Mouse (Mus musculus) limb, embryonic 14.5 days (tissue): Measurements from ENCODE around the gene Pde9a. TPM values are rescaled to one million over a fixed set of nuclear protein-coding genes. Genes with fewer than 3 reads are reported as not detected.
A peak's percentile ranks its signal among the peaks of the same experiment; 100 is the strongest.

Experiments
- ATAC-seq: fragments of 200-750 bp; cut with Nextera tagmentation; 2 replicates; pipeline ENCODE4 v1.8.0; 2017; ENCODE audit warnings: low read depth, moderate number of reproducible peaks, moderate TSS enrichment; ENCODE audit not compliant: low FRiP score
- DNase-seq: peaks from one replicate; pipeline ENCODE4 v3.0.0-alpha.2; 2015; ENCODE audit warnings: low spot score
- H3K27ac ChIP-seq: fragments of 300-500 bp; sonication (generic); replicated peaks from 2 replicates; pipeline ENCODE4 v1.5.1; 2014; ENCODE audit warnings: low read depth, mild to moderate bottlenecking, low read length, moderate library complexity, mixed read lengths
- H3K27me3 ChIP-seq: fragments of 300-500 bp; sonication (generic); 2 replicates; pipeline ENCODE4 v1.6.1; 2014; ENCODE audit warnings: low read length, mixed read lengths; ENCODE audit not compliant: control insufficient read depth, insufficient read depth
- H3K36me3 ChIP-seq: fragments of 300-500 bp; sonication (generic); 2 replicates; pipeline ENCODE4 v1.6.1; 2014; ENCODE audit warnings: mild to moderate bottlenecking, low read length, moderate library complexity, mixed read lengths; ENCODE audit not compliant: control insufficient read depth, insufficient read depth
- H3K4me1 ChIP-seq: fragments of 300-500 bp; sonication (generic); 2 replicates; pipeline ENCODE4 v1.6.1; 2014; ENCODE audit warnings: antibody characterized with exemption, low read length, mixed read lengths; ENCODE audit not compliant: control insufficient read depth, insufficient read depth
- H3K4me2 ChIP-seq: fragments of 300-500 bp; sonication (generic); replicated peaks from 2 replicates; pipeline ENCODE4 v1.6.1; 2014; ENCODE audit warnings: low read depth, mild to moderate bottlenecking, low read length, moderate library complexity; ENCODE audit not compliant: severe bottlenecking
- H3K4me3 ChIP-seq: fragments of 300-500 bp; sonication (generic); replicated peaks from 2 replicates; pipeline ENCODE4 v1.5.1; 2014; ENCODE audit warnings: low read length
- H3K9ac ChIP-seq: fragments of 300-500 bp; sonication (generic); 2 replicates; pipeline ENCODE4 v1.6.1; 2014; ENCODE audit warnings: mild to moderate bottlenecking, low read depth, low read length, moderate library complexity; ENCODE audit not compliant: severe bottlenecking
- H3K9me3 ChIP-seq: fragments of 300-500 bp; sonication (generic); 2 replicates; pipeline ENCODE4 v1.6.1; 2016; ENCODE audit warnings: low read length; ENCODE audit not compliant: control insufficient read depth
- POLR2A ChIP-seq: fragments of 200-500 bp; IDR thresholded peaks from 2 replicates; pipeline ENCODE4 v1.8.0; 2012; ENCODE audit warnings: inconsistent platforms, mild to moderate bottlenecking, moderate library complexity, borderline replicate concordance; ENCODE audit not compliant: insufficient read depth, insufficient read length; ENCODE audit errors: extremely low read depth
- WGBS: fragments of 180-500 bp; shearing (Covaris S2); extraction: QIAGEN DNeasy Blood & Tissue Kit; methylation state at CpG from one replicate; pipeline ENCODE4 v1.1.7; 2014; 5-methylcytosine and 5-hydroxymethylcytosine counted together
- polyA plus RNA-seq, 2 experiments: library from polyadenylated mRNA; depleted of rRNA in 1 of 2; stranded (reverse) in 1 of 2; unstranded in 1 of 2; fragments of >200 nt; fragmentation: Nextera tagmentation in 1 of 2; extraction: Ambion mirVana in 1 of 2; gene quantifications; 2 replicates each; pipeline versions ENCODE4 v1.2.1 to v1.2.3; 2012 to 2014

Pde9a gene
- polyA plus RNA-seq (2012; rRNA removed): 47.3 and 77.7 TPM in 2 replicates
- 27.2 and 33.5 TPM in 2 replicates for polyA plus RNA-seq (2014; fragmentation: Nextera tagmentation; extraction: Ambion mirVana)

- H3K9me3 ChIP-seq: no peaks in the 10 kb centered on the region
- TF ChIP-seq POLR2A: 0 out of 2 replicates have a peak, but pooled peaks have one; percentile 14
- peak within 1 kb of the TSS; percentile 55; the same call in 1 of the 2 replicates for H3K27ac ChIP-seq
- H3K9ac ChIP-seq: peak within 1 kb of the TSS; percentile 74
- H3K27me3 ChIP-seq: no peaks in the 10 kb centered on the region
- under 1% methylated on average over 38 of the region's 56 CpGs for WGBS
- ATAC-seq (peak; percentile 88), DNase-seq (peak; percentile 89)
- H3K36me3 ChIP-seq: no peaks in the 10 kb centered on the region
- peak within 1 kb of the TSS; percentile 58 for H3K4me2 ChIP-seq
- peak within 1 kb of the TSS; percentile 75 for H3K4me3 ChIP-seq
- peaks cover 29% of the 10 kb centered on the region for H3K4me1 ChIP-seq
Measured at GRCm38 (mm10) chr17:31385671-31386665, at the start of gene Pde9a. Pde9a (plus strand) TSS chr17:31386210.

- H3K4me1 ChIP-seq: no peaks in the 10 kb centered on the region
- 73% methylated on average over 2 of the region's 2 CpGs for WGBS
- H3K27ac ChIP-seq: no peak overlapping the region
- H3K27me3 ChIP-seq: no peaks in the 10 kb centered on the region
- TF ChIP-seq POLR2A: no peak
- no peaks in the 10 kb centered on the region for H3K9me3 ChIP-seq
- H3K4me3 ChIP-seq: no peak overlapping the region
- no peak overlapping the region for H3K9ac ChIP-seq
- no peak overlapping the region for H3K4me2 ChIP-seq
- H3K36me3 ChIP-seq: no peaks in the 10 kb centered on the region
- DNase-seq (no peak), ATAC-seq (no peak)
Measured at GRCm38 (mm10) chr17:31339769-31340168, 46.2 kb upstream of the Pde9a start.

GRCm38 (mm10) chr17:31342191-31342590 lies 43.8 kb upstream of the Pde9a start:
- no peak for TF ChIP-seq POLR2A
- ATAC-seq (no peak), DNase-seq (no peak)
- H3K9ac ChIP-seq: no peak overlapping the region
- H3K4me1 ChIP-seq: no peaks in the 10 kb centered on the region
- WGBS: 67% methylated on average over 6 of the region's 6 CpGs
- H3K27me3 ChIP-seq: no peaks in the 10 kb centered on the region
- no peaks in the 10 kb centered on the region for H3K9me3 ChIP-seq
- H3K27ac ChIP-seq: no peak overlapping the region
- no peak overlapping the region for H3K4me2 ChIP-seq
- H3K4me3 ChIP-seq: no peak overlapping the region
- no peaks in the 10 kb centered on the region for H3K36me3 ChIP-seq

DNA sequence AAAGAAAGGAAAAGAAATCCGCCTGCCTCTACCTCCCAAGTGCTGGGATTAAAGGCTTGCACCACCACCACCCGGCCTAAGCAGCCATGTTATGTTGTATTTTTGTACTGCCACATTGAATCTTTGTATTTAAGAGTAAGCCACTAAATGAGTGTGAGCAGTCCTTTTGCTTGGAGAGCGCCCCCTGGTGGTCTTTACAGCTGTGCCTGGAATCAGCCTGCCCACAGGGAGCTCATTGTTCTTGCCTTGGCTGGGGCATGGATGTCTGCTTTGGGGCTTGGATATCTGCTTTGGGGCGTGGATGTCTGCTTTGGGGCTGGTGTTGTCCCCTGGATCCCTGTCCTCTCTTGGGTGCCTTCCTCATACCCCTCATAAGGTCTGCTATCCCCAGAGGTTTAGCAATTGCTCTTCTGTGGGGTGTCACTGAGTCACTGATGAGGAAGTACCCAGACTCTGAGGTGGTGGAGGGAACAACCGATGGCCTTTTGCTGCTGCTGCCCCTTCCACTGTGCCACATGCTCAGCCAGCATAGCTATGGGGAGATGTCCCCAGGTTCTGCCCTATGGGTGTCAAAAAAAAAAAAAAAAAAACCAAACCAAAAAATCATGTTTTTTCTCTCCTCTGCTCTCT lies 41.7 kb upstream of the Pde9a start:
- no peak overlapping the region for H3K9ac ChIP-seq
- DNase-seq: peak; percentile 53
- 45% methylated on average over 5 of the region's 5 CpGs for WGBS

GRCm38 (mm10) chr17:31344816-31345215 lies 41.2 kb upstream of the Pde9a start:
- H3K4me2 ChIP-seq: no peak overlapping the region
- TF ChIP-seq POLR2A: no peak
- no peaks in the 10 kb centered on the region for H3K27me3 ChIP-seq
- H3K4me3 ChIP-seq: no peak overlapping the region
- no peaks in the 10 kb centered on the region for H3K9me3 ChIP-seq
- WGBS: 93% methylated on average over 3 of the region's 3 CpGs
- no peak for ATAC-seq
- H3K4me1 ChIP-seq: no peaks in the 10 kb centered on the region
- no peaks in the 10 kb centered on the region for H3K36me3 ChIP-seq
- H3K27ac ChIP-seq: no peak overlapping the region
- H3K9ac ChIP-seq: no peak overlapping the region
- DNase-seq: no peak

More for the DNA sequence above, 41.7 kb upstream of the Pde9a start:
- no peak for ATAC-seq
- Histone ChIP-seq H3K4me1 (no peaks in the 10 kb centered on the region), H3K27ac (no peak overlapping the region), H3K27me3 (no peaks in the 10 kb centered on the region), H3K4me3 (no peak overlapping the region), H3K9me3 (no peaks in the 10 kb centered on the region), H3K4me2 (no peak overlapping the region), H3K36me3 (no peaks in the 10 kb centered on the region)
- TF ChIP-seq POLR2A: no peak
